Mouse (Mus musculus) kidney, embryonic 14.5 days (tissue): ENCODE data around the gene 1700018B08Rik. TPM values are rescaled to one million over a fixed set of nuclear protein-coding genes. Genes with fewer than 3 reads are reported as not detected.

Experiments
- ATAC-seq: fragments of 200-750 bp; cut with Nextera tagmentation; 2 replicates; pipeline ENCODE4 v1.8.0; 2017; ENCODE audit warnings: moderate number of reproducible peaks, mild to moderate bottlenecking, moderate TSS enrichment, moderate library complexity; ENCODE audit not compliant: low FRiP score, low TSS enrichment
- H3K27ac ChIP-seq: fragments of 300-500 bp; sonication (generic); 2 replicates; pipeline ENCODE4 v1.5.1; 2014; ENCODE audit warnings: low read depth, mild to moderate bottlenecking, low read length, moderate library complexity, mixed read lengths
- H3K27me3 ChIP-seq: fragments of 300-500 bp; sonication (generic); 2 replicates; pipeline ENCODE4 v1.6.1; 2014; ENCODE audit warnings: mild to moderate bottlenecking, low read length; ENCODE audit not compliant: control insufficient read depth, insufficient read depth
- H3K36me3 ChIP-seq: fragments of 300-500 bp; sonication (generic); 2 replicates; pipeline ENCODE4 v1.6.1; 2014; ENCODE audit warnings: low read length, mixed read lengths; ENCODE audit not compliant: control insufficient read depth, insufficient read depth
- H3K4me1 ChIP-seq: fragments of 300-500 bp; sonication (generic); 2 replicates; pipeline ENCODE4 v1.6.1; 2014; ENCODE audit warnings: low read length, mixed read lengths; ENCODE audit not compliant: control insufficient read depth, insufficient read depth
- H3K4me2 ChIP-seq: fragments of 300-500 bp; sonication (generic); replicated peaks from 2 replicates; pipeline ENCODE4 v1.6.1; 2014; ENCODE audit warnings: low read depth, mild to moderate bottlenecking, low read length
- H3K4me3 ChIP-seq: fragments of 300-500 bp; sonication (generic); 2 replicates; pipeline ENCODE4 v1.5.1; 2014; ENCODE audit warnings: mild to moderate bottlenecking, low read length
- H3K9ac ChIP-seq: fragments of 300-500 bp; sonication (generic); 2 replicates; pipeline ENCODE4 v1.6.1; 2014; ENCODE audit warnings: low read depth, mild to moderate bottlenecking, low read length, moderate library complexity
- H3K9me3 ChIP-seq: fragments of 300-500 bp; sonication (generic); 2 replicates; pipeline ENCODE4 v1.6.1; 2016; ENCODE audit warnings: low read length; ENCODE audit not compliant: control insufficient read depth
- WGBS: fragments of 180-500 bp; shearing (Covaris S2); extraction: QIAGEN DNeasy Blood & Tissue Kit; methylation state at CpG from one replicate; pipeline ENCODE4 v1.1.7; 2014; 5-methylcytosine and 5-hydroxymethylcytosine counted together
- polyA plus RNA-seq: library from polyadenylated mRNA; unstranded; fragments of >200 nt; fragmentation: Nextera tagmentation; extraction: Ambion mirVana; gene quantifications from 2 replicates; pipeline ENCODE4 v1.2.1, GENCODE M21; 2014

The 1700018B08Rik gene
- polyA plus RNA-seq, 1 experiment from 2014 or later = not detected

DNA sequence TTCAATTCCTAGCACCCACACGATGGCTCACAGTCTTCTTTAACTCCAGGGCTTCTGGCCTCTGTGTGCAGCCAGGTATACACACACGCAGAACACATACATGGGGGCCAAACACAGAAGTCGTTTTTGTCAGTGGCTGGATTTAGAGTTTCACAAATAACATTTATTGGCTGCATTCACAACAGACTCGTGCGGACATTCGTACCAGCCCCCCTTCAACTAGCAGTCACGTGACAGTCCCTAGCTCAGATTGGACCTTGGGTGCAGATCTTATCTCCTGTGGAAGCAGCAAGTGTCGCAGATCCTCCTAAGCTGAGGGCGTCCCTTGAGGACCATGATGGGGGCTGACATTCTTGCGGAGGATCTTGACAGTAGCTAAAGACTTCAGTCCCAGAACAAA, 13.5 kb downstream of the 1700018B08Rik start:
- Histone ChIP-seq H3K4me1 (0 out of 2 replicates have a peak, but pooled peaks cover 4% of the 10 kb centered on the region), H3K36me3 (no peaks in the 10 kb centered on the region), H3K4me3 (no peak overlapping the region), H3K9ac (no peak overlapping the region), H3K27me3 (no peaks in the 10 kb centered on the region), H3K9me3 (no peaks in the 10 kb centered on the region), H3K4me2 (no peak overlapping the region), H3K27ac (no peak overlapping the region)
- no peak for ATAC-seq
- WGBS = 68% methylated on average over 10 of the region's 10 CpGs

GRCm38 (mm10) chr8:121528790-121529189, 15.3 kb downstream of the 1700018B08Rik start:
- Histone ChIP-seq H3K4me3 (no peak overlapping the region), H3K27me3 (no peaks in the 10 kb centered on the region), H3K9me3 (no peaks in the 10 kb centered on the region), H3K27ac (no peak overlapping the region; the same call in 1 of the 2 replicates), H3K9ac (no peak overlapping the region), H3K4me2 (no peak overlapping the region), H3K36me3 (no peaks in the 10 kb centered on the region), H3K4me1 (0 out of 2 replicates have a peak, but pooled peaks cover 4% of the 10 kb centered on the region)
- peak; percentile 38; the same call in 1 of the 2 replicates for ATAC-seq
- 76% methylated on average over 15 of the region's 15 CpGs for WGBS

DNA sequence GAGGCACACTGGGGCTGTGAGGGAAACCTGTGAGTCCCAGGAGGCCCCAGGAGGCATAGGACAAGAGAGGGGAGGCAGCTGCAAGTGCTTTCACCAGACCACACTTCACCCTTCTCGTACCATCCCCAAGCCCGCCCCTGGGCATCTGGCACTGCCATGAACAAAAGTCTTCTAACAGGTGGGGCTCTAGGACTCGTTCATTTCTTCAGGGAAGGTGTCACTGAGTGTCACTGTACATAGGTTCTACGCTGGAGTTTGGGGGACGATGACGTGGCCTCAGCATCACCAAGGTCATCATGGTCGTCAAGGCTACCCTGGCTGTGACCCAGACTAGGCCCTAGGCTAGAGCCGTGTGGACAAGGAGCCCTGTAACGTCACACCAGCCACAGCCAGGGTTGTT, 16.4 kb downstream of the 1700018B08Rik start:
- Histone ChIP-seq H3K4me1 (0 out of 2 replicates have a peak, but pooled peaks cover 4% of the 10 kb centered on the region), H3K4me3 (no peak overlapping the region), H3K9ac (no peak overlapping the region), H3K9me3 (no peaks in the 10 kb centered on the region), H3K27me3 (no peaks in the 10 kb centered on the region), H3K27ac (no peak overlapping the region), H3K4me2 (no peak overlapping the region), H3K36me3 (no peaks in the 10 kb centered on the region)
- ATAC-seq = no peak
- 84% methylated on average over 9 of the region's 9 CpGs for WGBS

- no peak for ATAC-seq
- no peaks in the 10 kb centered on the region for H3K36me3 ChIP-seq
- H3K9me3 ChIP-seq = no peaks in the 10 kb centered on the region
- H3K4me2 ChIP-seq = no peak overlapping the region
- H3K27ac ChIP-seq = no peak overlapping the region
- peaks cover 4% of the 10 kb centered on the region; the same call in 1 of the 2 replicates for H3K4me1 ChIP-seq
- H3K27me3 ChIP-seq = no peaks in the 10 kb centered on the region
- H3K4me3 ChIP-seq = no peak overlapping the region
- 43% methylated on average over 6 of the region's 6 CpGs for WGBS
- H3K9ac ChIP-seq = no peak overlapping the region
Measured at GRCm38 (mm10) chr8:121526811-121527550, 17.1 kb downstream of the 1700018B08Rik start.

DNA sequence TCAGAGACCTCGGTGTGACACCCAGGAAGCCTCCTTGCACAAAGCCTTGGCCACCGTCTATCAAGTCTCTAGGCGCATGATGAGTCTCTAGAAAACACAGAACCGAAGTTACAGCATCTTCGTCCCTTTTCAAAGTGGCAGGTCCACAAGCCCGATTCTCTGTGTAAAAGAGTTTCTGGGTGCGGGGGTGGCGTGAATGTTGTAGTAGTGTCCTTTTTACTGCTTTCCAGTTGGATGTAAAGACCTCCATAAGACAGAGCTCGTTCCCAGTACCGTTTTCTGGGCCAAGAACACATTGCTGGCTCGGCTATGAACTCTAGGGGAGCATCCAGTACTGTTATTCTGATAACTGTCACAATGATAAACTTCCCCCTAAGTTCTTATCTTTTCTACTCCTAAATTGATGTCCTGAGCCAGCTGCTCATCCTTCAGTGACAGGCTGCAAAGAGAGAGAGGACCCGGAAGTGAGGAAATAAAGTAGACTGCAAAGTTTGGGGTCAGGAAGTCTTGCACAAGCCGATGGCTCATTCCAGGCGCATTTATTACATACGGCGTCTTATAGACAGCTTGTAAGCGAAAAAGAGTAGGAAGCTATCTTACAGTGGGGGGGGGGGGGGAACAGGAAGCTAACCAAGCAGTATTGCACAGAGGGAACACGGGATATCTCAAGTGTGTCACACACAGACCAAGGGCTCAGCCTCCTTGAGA, 18.9 kb downstream of the 1700018B08Rik start:
- Histone ChIP-seq H3K9ac (no peak overlapping the region), H3K4me3 (no peak overlapping the region), H3K9me3 (no peaks in the 10 kb centered on the region), H3K4me1 (peaks cover 4% of the 10 kb centered on the region; the same call in 1 of the 2 replicates), H3K27me3 (no peaks in the 10 kb centered on the region), H3K27ac (peak overlapping the region; percentile 6; the same call in 1 of the 2 replicates), H3K36me3 (no peaks in the 10 kb centered on the region), H3K4me2 (no peak overlapping the region)
- 69% methylated on average over 18 of the region's 18 CpGs for WGBS
- no peak for ATAC-seq

- Histone ChIP-seq H3K27ac (no peak overlapping the region), H3K4me2 (no peak overlapping the region), H3K9ac (no peak overlapping the region), H3K4me3 (no peak overlapping the region), H3K36me3 (no peaks in the 10 kb centered on the region), H3K9me3 (no peaks in the 10 kb centered on the region), H3K27me3 (no peaks in the 10 kb centered on the region), H3K4me1 (peaks cover 4% of the 10 kb centered on the region; the same call in 1 of the 2 replicates)
- peak; percentile 76 for ATAC-seq
- WGBS = 5% methylated on average over 12 of the region's 12 CpGs
Measured at GRCm38 (mm10) chr8:121513429-121513828, 30.7 kb downstream of the 1700018B08Rik start.

GRCm38 (mm10) chr8:121511751-121512150, 32.4 kb downstream of the 1700018B08Rik start:
- no peak overlapping the region for H3K4me2 ChIP-seq
- no peak overlapping the region for H3K9ac ChIP-seq
- no peaks in the 10 kb centered on the region for H3K36me3 ChIP-seq
- WGBS = 56% methylated on average over 9 of the region's 9 CpGs
- peaks cover 4% of the 10 kb centered on the region; the same call in 1 of the 2 replicates for H3K27me3 ChIP-seq
- H3K9me3 ChIP-seq = no peaks in the 10 kb centered on the region
- peaks cover 4% of the 10 kb centered on the region; the same call in 1 of the 2 replicates for H3K4me1 ChIP-seq
- no peak overlapping the region for H3K4me3 ChIP-seq
- no peak overlapping the region for H3K27ac ChIP-seq
- no peak for ATAC-seq

- Histone ChIP-seq H3K27ac (no peak overlapping the region), H3K4me2 (no peak overlapping the region), H3K36me3 (no peaks in the 10 kb centered on the region), H3K27me3 (no peaks in the 10 kb centered on the region), H3K4me3 (no peak overlapping the region), H3K9ac (no peak overlapping the region), H3K9me3 (no peaks in the 10 kb centered on the region), H3K4me1 (0 out of 2 replicates have a peak, but pooled peaks cover 7% of the 10 kb centered on the region)
- 90% methylated on average over 6 of the region's 6 CpGs for WGBS
- ATAC-seq = no peak
Measured at GRCm38 (mm10) chr8:121497621-121498020, 46.5 kb downstream of the 1700018B08Rik start.

DNA sequence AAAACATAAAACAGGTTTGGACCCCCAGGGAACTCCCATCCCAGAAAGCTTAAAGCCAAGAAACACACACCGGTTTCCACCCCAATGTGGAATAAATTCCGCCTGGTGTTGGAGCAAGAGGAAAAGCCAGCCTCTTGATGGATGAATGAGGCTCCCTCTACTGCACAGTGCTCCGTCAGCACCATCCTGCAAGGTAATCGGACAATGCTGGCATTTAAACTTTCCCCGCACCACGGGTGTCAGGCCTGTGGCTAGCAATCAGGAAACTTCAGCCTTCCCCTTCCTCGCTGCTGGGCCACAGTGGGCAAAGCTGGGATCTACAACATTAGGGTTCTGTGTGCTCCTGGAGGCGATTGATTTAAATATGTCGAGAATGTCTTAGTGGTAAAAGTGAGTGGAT, 52.5 kb downstream of the 1700018B08Rik start:
- H3K36me3 ChIP-seq = no peaks in the 10 kb centered on the region
- H3K4me3 ChIP-seq = no peak overlapping the region
- H3K27ac ChIP-seq = no peak overlapping the region
- no peak overlapping the region for H3K9ac ChIP-seq
- H3K4me2 ChIP-seq = no peak overlapping the region
- no peaks in the 10 kb centered on the region for H3K9me3 ChIP-seq
- no peaks in the 10 kb centered on the region for H3K27me3 ChIP-seq
- H3K4me1 ChIP-seq = no peaks in the 10 kb centered on the region
- ATAC-seq = no peak
- WGBS = 48% methylated on average over 9 of the region's 9 CpGs
